Mouse (Mus musculus) monocyte, adult 5-6 weeks (primary cell): ENCODE results near the gene Foxp2. TPM values are rescaled to one million over a fixed set of nuclear protein-coding genes. Genes with fewer than 3 reads are reported as not detected.

Source experiments
- total RNA-seq: library from RNA; stranded (forward); fragments of 200-1000, 200-491, 200-594 nt; gene quantifications from 3 replicates; pipeline ENCODE4 v1.2.3, GENCODE M21; 2017

Gene Foxp2
- total RNA-seq, 1 experiment from 2014 or later = not detected

Other genes starting within 250 kb of the Foxp2 start
- gene Ppp1r3a, start 146.1 kb upstream of the Foxp2 start, total RNA-seq = not detected in 3 replicates